Mouse (Mus musculus) stomach, postnatal 0 days (tissue): ENCODE results near the gene Enpp7.

Experiments
- CTCF ChIP-seq: IDR thresholded peaks from 2 replicates; pipeline ENCODE4 v1.5.1; 2016; ENCODE audit warnings: antibody characterized with exemption, low read depth, mild to moderate bottlenecking, moderate library complexity
- EP300 ChIP-seq: optimal IDR thresholded peaks from 2 replicates; pipeline ENCODE3; 2016; ENCODE audit warnings: antibody characterized with exemption

DNA sequence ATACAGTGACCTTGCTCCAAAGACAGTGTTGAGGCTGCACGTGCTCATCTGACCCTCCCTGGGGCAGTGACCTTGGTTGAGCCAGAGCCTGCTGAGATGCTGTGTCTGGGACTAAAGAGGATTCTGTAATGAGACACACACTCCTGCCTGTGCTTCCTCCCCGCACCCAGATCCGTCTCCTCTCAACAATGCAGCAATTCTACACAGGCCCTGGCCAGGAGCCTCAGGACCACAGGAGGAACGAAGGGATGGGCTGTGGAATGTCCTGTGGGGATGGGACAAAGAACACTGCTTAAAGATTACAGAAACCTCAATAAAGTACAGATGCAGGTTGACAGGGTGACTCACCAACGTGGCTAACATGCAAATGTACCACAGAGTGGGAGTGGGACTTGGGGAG lies 2.4 kb upstream of the Enpp7 start:
- TF ChIP-seq CTCF: no peak
- TF ChIP-seq EP300: no peak
